Mouse (Mus musculus): ENCODE results near the gene Peak1. TPM values are rescaled to one million over a fixed set of nuclear protein-coding genes. Genes with fewer than 3 reads are reported as not detected.
"Not testable (repeated sequence)": the region's sequence is repeated elsewhere in the genome, so short reads cannot be mapped to it uniquely, and the experiment has no call there.

Gene Peak1
- polyA plus RNA-seq, 1 experiment, result 83.7 TPM

DNA sequence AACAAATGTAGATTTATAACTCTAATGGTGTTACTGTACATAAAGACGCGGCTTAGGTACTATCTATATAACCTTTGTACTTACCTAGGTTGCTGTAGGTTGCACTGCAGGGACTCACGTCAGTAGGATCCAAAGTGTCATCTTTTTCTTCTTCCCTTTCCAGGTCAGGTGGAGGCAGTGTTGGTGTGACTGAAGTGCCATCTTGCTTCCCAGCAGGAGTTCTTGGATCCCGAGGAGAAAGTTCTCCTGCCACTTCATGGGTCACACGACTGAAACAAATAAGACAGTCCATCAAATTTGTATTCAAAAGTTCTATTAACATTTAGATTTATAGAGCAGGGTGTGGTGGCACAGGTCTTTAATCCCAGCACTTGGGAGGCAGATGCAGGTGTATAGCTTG, 176.8 kb downstream of the Peak1 start:
- Histone ChIP-seq H3K4me1 (ENCODE audit: control insufficient read depth, insufficient read depth, low read length) (peaks cover 5% of the 10 kb centered on the region; the same call in 1 of the 2 replicates), H3K4me3 (ENCODE audit: insufficient read depth, low read length) (no peak overlapping the region), H3K27ac (ENCODE audit: insufficient read depth, low read length) (no peak overlapping the region)
- TF ChIP-seq POLR2A (IDR thresholded peaks at IDR 0.05; ENCODE audit: low read depth, low read length) (no peak), CTCF (IDR thresholded peaks at IDR 0.05; ENCODE audit: borderline replicate concordance, insufficient read depth, low read length) (no peak)

DNA sequence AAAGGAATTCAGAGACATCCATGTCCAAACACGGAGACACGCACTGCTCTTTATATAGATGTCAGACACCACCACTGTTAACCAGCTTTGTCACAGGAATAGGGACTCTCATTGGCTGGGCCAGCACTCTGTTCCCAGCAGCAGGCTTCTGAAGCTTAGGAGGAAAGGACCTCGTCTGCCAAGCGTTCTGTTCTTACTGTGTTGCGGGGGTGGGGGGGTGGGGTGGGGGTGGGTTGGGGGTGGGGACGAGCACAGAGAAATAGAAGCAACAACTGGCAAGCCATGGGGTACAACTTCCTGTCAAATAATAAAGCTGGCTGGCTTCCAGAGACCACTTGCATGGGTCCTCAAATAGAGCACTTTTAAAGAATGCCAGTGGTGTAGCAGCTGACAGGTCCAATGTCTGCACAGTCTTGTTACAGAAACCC, 182.0 kb downstream of the Peak1 start:
- TF ChIP-seq CTCF (IDR thresholded peaks at IDR 0.05; ENCODE audit: borderline replicate concordance, insufficient read depth, low read length) (no peak), POLR2A (IDR thresholded peaks at IDR 0.05; ENCODE audit: low read depth, low read length) (no peak)
- peaks cover 19% of the 10 kb centered on the region for H3K4me1 ChIP-seq (ENCODE audit: control insufficient read depth, insufficient read depth, low read length)
- H3K27ac ChIP-seq (ENCODE audit: insufficient read depth, low read length), result peak overlapping the region; percentile 63; the same call in 1 of the 2 replicates
- H3K4me3 ChIP-seq (ENCODE audit: insufficient read depth, low read length), result no peak overlapping the region

DNA sequence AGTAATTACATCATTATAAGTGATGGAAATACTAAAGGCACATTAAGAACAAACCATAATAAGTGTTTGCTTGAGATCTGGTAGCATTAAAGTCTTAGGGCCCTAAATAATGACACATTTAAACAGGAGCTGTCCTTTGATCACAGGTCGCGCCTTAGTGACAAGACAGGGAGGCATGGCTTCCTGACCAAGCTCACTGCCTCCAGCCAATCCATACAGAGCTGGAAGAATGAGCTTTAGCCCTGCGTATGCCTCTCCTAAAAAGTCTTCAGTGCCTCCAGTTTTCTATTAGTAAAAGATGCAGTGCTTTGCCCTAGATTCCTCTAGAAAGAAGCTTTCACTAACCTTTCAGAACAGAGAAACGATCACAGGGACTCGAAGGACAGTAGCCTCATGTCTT, 182.6 kb downstream of the Peak1 start:
- no peak overlapping the region for H3K4me3 ChIP-seq (ENCODE audit: insufficient read depth, low read length)
- H3K4me1 ChIP-seq (ENCODE audit: control insufficient read depth, insufficient read depth, low read length), result peaks cover 19% of the 10 kb centered on the region
- TF ChIP-seq POLR2A (IDR thresholded peaks at IDR 0.05; ENCODE audit: low read depth, low read length), result no peak
- TF ChIP-seq CTCF (IDR thresholded peaks at IDR 0.05; ENCODE audit: borderline replicate concordance, insufficient read depth, low read length), result no peak
- H3K27ac ChIP-seq (ENCODE audit: insufficient read depth, low read length), result peak overlapping the region; percentile 63

DNA sequence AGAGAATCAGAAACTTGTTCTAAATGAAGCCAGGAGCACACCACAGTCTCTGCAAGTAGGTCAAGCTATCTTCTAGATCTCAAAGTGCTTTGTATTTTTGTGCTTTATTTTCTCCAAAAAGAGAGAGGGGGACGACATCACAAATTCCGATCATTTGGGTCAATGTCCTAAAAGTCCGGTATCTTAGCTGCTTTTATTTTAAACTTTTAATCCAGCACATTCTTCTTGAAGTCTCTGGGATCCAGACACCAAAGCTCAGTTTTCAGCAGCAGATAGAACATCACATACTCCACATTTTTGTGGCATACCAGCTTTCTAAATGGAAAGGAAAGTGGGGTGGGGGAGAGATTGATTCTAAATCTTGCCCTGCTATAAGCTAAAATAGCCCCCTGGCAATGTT, 183.3 kb downstream of the Peak1 start:
- Histone ChIP-seq H3K4me3 (ENCODE audit: insufficient read depth, low read length) (no peak overlapping the region), H3K27ac (ENCODE audit: insufficient read depth, low read length) (peak overlapping the region; percentile 95), H3K4me1 (ENCODE audit: control insufficient read depth, insufficient read depth, low read length) (peaks cover 17% of the 10 kb centered on the region)
- TF ChIP-seq CTCF (IDR thresholded peaks at IDR 0.05; ENCODE audit: borderline replicate concordance, insufficient read depth, low read length), result no peak
- no peak for TF ChIP-seq POLR2A (IDR thresholded peaks at IDR 0.05; ENCODE audit: low read depth, low read length)

DNA sequence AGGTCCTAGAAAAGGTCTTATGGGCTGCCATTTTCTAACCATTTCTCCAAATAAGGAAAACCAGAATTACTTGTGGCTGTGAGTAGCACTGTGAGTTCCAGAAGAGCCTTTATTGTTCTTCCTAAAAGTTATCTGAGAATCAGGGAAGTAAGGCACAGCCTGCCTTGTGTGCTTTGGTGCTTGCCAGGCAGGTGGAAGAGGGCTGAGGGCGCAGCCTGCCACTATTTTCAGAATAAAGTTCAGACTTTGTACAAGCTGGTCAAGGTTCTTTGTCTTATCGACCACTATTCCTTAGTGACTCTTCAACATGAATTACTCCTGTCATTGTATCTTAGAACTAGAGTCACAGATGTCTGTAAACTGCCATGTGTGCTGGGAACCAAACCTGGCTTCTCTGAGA, 184.6 kb downstream of the Peak1 start:
- TF ChIP-seq CTCF (IDR thresholded peaks at IDR 0.05; ENCODE audit: borderline replicate concordance, insufficient read depth, low read length) (no peak), POLR2A (IDR thresholded peaks at IDR 0.05; ENCODE audit: low read depth, low read length) (no peak)
- Histone ChIP-seq H3K27ac (ENCODE audit: insufficient read depth, low read length) (peak overlapping the region; percentile 70), H3K4me1 (ENCODE audit: control insufficient read depth, insufficient read depth, low read length) (peaks cover 17% of the 10 kb centered on the region)

DNA sequence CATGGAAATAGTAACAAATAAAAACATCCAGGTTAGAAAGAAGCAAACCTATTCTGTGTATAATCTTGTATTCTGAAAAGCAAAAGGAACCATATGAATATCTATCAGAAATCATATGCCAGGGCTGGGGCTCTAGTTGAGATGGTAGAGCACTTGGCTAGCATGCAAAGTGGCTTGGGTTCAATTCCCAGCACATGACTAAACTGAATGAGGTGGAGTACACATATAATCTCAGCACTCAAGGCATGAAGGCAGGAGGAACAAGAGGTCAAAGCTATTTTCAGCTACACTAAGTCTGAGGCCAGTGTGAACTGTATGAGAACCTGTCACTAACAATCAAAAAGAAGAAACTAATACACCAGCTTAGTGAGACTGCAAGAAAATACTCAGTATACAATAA, 187.0 kb downstream of the Peak1 start:
- Histone ChIP-seq H3K4me3 (ENCODE audit: insufficient read depth, low read length) (no peak overlapping the region), H3K27ac (ENCODE audit: insufficient read depth, low read length) (no peak overlapping the region; the same call in 1 of the 2 replicates), H3K4me1 (ENCODE audit: control insufficient read depth, insufficient read depth, low read length) (peaks cover 26% of the 10 kb centered on the region)
- TF ChIP-seq POLR2A (IDR thresholded peaks at IDR 0.05; ENCODE audit: low read depth, low read length) (no peak), CTCF (IDR thresholded peaks at IDR 0.05; ENCODE audit: borderline replicate concordance, insufficient read depth, low read length) (no peak)

More for the DNA sequence above, 184.6 kb downstream of the Peak1 start:
- no peak overlapping the region for H3K4me3 ChIP-seq (ENCODE audit: insufficient read depth, low read length)

DNA sequence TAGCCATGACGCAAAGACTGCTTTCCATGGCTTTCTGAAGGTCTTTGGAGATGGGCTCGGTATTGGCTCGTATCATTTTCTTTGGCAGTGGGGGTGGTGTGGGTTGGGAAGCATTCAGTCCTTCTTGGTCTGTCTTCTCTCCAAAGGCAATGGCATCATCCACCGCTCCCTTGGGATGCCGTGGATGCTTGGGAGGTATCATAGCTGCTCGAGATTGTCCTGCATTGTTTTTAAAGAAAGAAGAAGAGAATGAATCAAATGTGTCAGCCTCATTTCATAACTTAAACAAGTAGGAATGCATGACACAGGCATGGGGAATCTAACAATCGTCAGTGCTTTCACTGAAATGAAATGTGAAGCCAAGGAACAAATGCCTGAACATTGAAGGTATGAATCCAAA, 190.2 kb downstream of the Peak1 start:
- TF ChIP-seq POLR2A (IDR thresholded peaks at IDR 0.05; ENCODE audit: low read depth, low read length) (no peak), CTCF (IDR thresholded peaks at IDR 0.05; ENCODE audit: borderline replicate concordance, insufficient read depth, low read length) (no peak)
- Histone ChIP-seq H3K4me1 (ENCODE audit: control insufficient read depth, insufficient read depth, low read length) (peaks cover 14% of the 10 kb centered on the region), H3K4me3 (ENCODE audit: insufficient read depth, low read length) (no peak overlapping the region), H3K27ac (ENCODE audit: insufficient read depth, low read length) (peak overlapping the region; percentile 84)

DNA sequence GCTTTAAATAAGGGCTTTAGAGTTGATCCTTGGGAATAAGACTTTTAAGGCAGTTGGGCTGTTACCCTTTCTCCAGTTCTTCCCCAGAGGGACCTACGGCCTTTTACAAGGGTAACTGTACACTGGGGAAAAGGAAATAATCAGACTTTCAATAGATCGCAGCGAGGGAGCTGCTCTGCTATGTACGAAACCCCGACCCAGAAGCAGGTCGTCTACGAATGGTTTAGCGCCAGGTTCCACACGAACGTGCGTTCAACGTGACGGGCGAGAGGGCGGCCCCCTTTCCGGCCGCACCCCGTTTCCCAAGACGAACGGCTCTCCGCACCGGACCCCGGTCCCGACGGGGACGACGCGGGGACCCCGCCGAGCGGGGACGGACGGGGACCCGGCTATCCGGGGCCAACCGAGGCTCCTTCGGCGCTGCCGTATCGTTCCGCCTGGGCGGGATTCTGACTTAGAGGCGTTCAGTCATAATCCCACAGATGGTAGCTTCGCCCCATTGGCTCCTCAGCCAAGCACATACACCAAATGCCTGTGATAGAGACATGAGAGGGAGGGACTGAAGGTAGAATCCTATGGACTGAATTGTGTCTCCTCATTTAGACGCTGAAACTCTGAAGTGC, 194.3 kb downstream of the Peak1 start:
- H3K27ac ChIP-seq (ENCODE audit: insufficient read depth, low read length); H3K4me3 ChIP-seq (ENCODE audit: insufficient read depth, low read length): not testable (repeated sequence)

DNA sequence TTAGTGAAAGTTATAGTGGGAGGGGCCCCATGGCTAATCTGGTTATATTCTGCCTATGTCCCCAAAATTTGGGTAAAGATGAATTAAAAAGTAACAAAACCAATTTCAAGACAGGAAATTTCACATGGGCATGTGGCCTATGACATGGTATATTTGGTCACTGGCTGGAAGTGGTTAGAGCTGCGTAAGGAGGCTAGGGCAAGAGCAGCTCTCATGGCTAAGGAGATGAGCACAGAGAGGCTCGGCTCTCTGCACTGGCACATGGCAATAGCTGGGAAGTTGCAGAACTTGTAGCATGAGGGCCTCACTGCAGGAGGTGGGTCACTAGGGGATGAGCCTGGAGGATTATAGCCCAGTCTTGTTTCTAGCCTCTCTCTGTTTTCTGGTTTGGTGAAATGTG, 199.0 kb downstream of the Peak1 start:
- Histone ChIP-seq H3K4me1 (ENCODE audit: control insufficient read depth, insufficient read depth, low read length) (peaks cover 14% of the 10 kb centered on the region), H3K27ac (ENCODE audit: insufficient read depth, low read length) (no peak overlapping the region), H3K4me3 (ENCODE audit: insufficient read depth, low read length) (no peak overlapping the region)
- TF ChIP-seq POLR2A (IDR thresholded peaks at IDR 0.05; ENCODE audit: low read depth, low read length) (no peak), CTCF (IDR thresholded peaks at IDR 0.05; ENCODE audit: borderline replicate concordance, insufficient read depth, low read length) (no peak)

More for the DNA sequence above, 194.3 kb downstream of the Peak1 start:
- peaks cover 14% of the 10 kb centered on the region for H3K4me1 ChIP-seq (ENCODE audit: control insufficient read depth, insufficient read depth, low read length)

DNA sequence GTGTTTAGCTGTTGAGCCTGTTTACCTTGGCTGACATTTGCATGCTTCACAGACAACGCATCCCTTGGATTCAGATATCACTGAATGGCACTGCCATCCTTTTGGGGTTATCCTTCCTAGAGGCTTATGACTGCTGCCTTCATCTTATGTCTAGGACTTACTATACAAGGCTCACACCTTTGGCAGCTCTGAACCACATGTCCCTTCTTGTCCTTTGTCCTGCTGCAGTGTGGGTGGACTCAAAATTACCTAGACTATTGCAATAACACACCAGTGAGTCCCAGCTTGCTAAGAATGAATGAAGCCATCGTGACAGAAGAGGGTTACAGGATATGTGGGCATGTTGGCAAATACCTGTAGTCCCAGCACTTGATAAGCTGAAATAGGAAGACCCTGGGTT, 199.8 kb downstream of the Peak1 start:
- no peak for TF ChIP-seq CTCF (IDR thresholded peaks at IDR 0.05; ENCODE audit: borderline replicate concordance, insufficient read depth, low read length)
- TF ChIP-seq POLR2A (IDR thresholded peaks at IDR 0.05; ENCODE audit: low read depth, low read length), result no peak
- Histone ChIP-seq H3K4me1 (ENCODE audit: control insufficient read depth, insufficient read depth, low read length) (peaks cover 19% of the 10 kb centered on the region), H3K27ac (ENCODE audit: insufficient read depth, low read length) (peak overlapping the region; percentile 64), H3K4me3 (ENCODE audit: insufficient read depth, low read length) (no peak overlapping the region)

Data from embryonic fibroblast, embryonic 13.5 days (primary cell).